Mouse (Mus musculus): ENCODE results near the gene Zbtb4.

DNA sequence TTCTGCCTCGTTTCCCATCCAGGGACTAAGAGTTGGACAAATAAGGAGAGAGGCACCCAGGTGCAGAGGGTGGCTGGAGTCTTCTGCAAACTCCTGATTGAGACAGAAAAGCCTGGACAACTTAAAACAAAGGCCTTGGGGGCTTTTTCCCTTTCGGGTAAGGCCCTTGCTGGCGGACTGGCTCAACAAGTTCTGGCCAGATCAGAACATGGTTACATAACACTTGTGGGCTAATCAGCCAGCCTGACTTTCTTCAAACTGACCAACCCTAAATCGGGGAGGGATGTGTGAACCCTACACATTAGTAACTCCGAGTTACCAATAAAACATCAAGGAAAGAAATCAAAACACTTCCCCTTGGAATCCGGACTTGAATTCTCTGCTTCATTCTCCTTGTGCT lies 44.9 kb upstream of the Zbtb4 start:
- TF ChIP-seq CTCF (IDR thresholded peaks at IDR 0.05; ENCODE audit: extremely low read depth, insufficient read length, insufficient replicate concordance, low read depth, low read length) (no peak), POLR2A (IDR thresholded peaks at IDR 0.05; ENCODE audit: low read depth, low read length) (no peak)
